Mouse (Mus musculus): ENCODE data around the gene Glb1l.

The Glb1l gene

GRCm38 (mm10) chr1:75191622-75192402 is 18.8 kb downstream of the Glb1l start, which contains the start of the genes Ankzf1 and Atg9a:
Gene Ankzf1, plus strand, starts transcription at chr1:75192151.
Gene Atg9a, minus strand, starts transcription at chr1:75192196.
- peak; percentile 99 for DNase-seq

- no peak for DNase-seq
Measured at GRCm38 (mm10) chr1:75191258-75191621, 19.4 kb downstream of the Glb1l start.

- DNase-seq, result no peak
Measured at GRCm38 (mm10) chr1:75190577-75190976, 20.0 kb downstream of the Glb1l start.

GRCm38 (mm10) chr1:75187914-75188483 is 22.6 kb downstream of the Glb1l start:
- peak; percentile 47 for DNase-seq

- no peak for DNase-seq
Measured at GRCm38 (mm10) chr1:75187126-75187525, 23.5 kb downstream of the Glb1l start.

GRCm38 (mm10) chr1:75185495-75185894 is 25.1 kb downstream of the Glb1l start:
- DNase-seq, result no peak

- DNase-seq, result no peak
Measured at GRCm38 (mm10) chr1:75182160-75182559, 28.5 kb downstream of the Glb1l start.

GRCm38 (mm10) chr1:75181377-75181870 is 29.2 kb downstream of the Glb1l start:
- no peak for DNase-seq

- DNase-seq, result no peak
Measured at GRCm38 (mm10) chr1:75180741-75181140, 29.9 kb downstream of the Glb1l start.

GRCm38 (mm10) chr1:75180105-75180590 is 30.5 kb downstream of the Glb1l start, which contains the start of gene Abcb6:
Gene Abcb6, minus strand, starts transcription at chr1:75180392.
- peak; percentile 96 for DNase-seq

- peak; percentile 23 for DNase-seq
Measured at GRCm38 (mm10) chr1:75179334-75180104, 31.1 kb downstream of the Glb1l start.

GRCm38 (mm10) chr1:75168472-75169464 is 41.8 kb downstream of the Glb1l start, which contains the start of gene Zfand2b:
Gene Zfand2b, plus strand, starts transcription at chr1:75168646.
- DNase-seq, result peak; percentile 99

GRCm38 (mm10) chr1:75168093-75168471 is 42.5 kb downstream of the Glb1l start:
- DNase-seq, result no peak

GRCm38 (mm10) chr1:75160256-75160617 is 50.4 kb downstream of the Glb1l start:
- DNase-seq, result no peak

- no peak for DNase-seq
Measured at GRCm38 (mm10) chr1:75159540-75160255, 50.9 kb downstream of the Glb1l start.

- no peak for DNase-seq
Measured at GRCm38 (mm10) chr1:75158990-75159389, 51.6 kb downstream of the Glb1l start.

GRCm38 (mm10) chr1:75155837-75156236 is 54.8 kb downstream of the Glb1l start:
- DNase-seq, result no peak

GRCm38 (mm10) chr1:75148727-75149126 is 61.9 kb downstream of the Glb1l start:
- no peak for DNase-seq
